Mouse (Mus musculus) spleen, adult 2 months (tissue): ENCODE data around the gene Zbtb48. TPM values are rescaled to one million over a fixed set of nuclear protein-coding genes. Genes with fewer than 3 reads are reported as not detected.

Experiments
- DNase-seq, 2 experiments: peaks; one replicate each; pipeline versions ENCODE4 v3.0.0 to v3.0.0-alpha.2; 2012 to 2021; ENCODE audit warnings: low spot score in 2 of 2, low read depth in 1 of 2
- H3K27ac ChIP-seq: fragments of 200-500 bp; 2 replicates; pipeline ENCODE4 v1.5.1; 2012; ENCODE audit warnings: low read length, inconsistent platforms; ENCODE audit not compliant: insufficient read depth
- H3K27me3 ChIP-seq: fragments of 200-500 bp; 2 replicates; pipeline ENCODE4 v1.6.1; 2012; ENCODE audit warnings: mild to moderate bottlenecking, moderate library complexity, low read length, inconsistent platforms; ENCODE audit not compliant: control insufficient read depth, insufficient read depth
- H3K36me3 ChIP-seq: fragments of 200-500 bp; 2 replicates; pipeline ENCODE4 v1.6.1; 2012; ENCODE audit warnings: mild to moderate bottlenecking, low read length, inconsistent platforms; ENCODE audit not compliant: control insufficient read depth, insufficient read depth
- H3K4me1 ChIP-seq: fragments of 200-500 bp; 2 replicates; pipeline ENCODE4 v1.6.1; 2011; ENCODE audit warnings: inconsistent platforms; ENCODE audit not compliant: control insufficient read depth, insufficient read depth, insufficient read length
- H3K4me3 ChIP-seq: fragments of 200-500 bp; 2 replicates; pipeline ENCODE4 v1.5.1; 2011; ENCODE audit warnings: mild to moderate bottlenecking, inconsistent platforms; ENCODE audit not compliant: insufficient read depth, insufficient read length; ENCODE audit errors: extremely low read depth
- CTCF ChIP-seq: fragments of 200-500 bp; IDR thresholded peaks from 2 replicates; pipeline ENCODE4 v1.5.1; 2011; ENCODE audit warnings: mild to moderate bottlenecking, inconsistent platforms; ENCODE audit not compliant: insufficient read depth, insufficient read length, insufficient replicate concordance; ENCODE audit errors: extremely low read depth
- POLR2A ChIP-seq: fragments of 200-500 bp; IDR thresholded peaks from 2 replicates; pipeline ENCODE4 v1.6.1; 2011; ENCODE audit warnings: low read depth, low read length, inconsistent platforms
- WGBS: fragments of 180-500 bp; shearing (Covaris S2); methylation state at CpG from one replicate; pipeline ENCODE4 v1.1.7; 2018; 5-methylcytosine and 5-hydroxymethylcytosine counted together
- polyA plus RNA-seq: library from polyadenylated mRNA; depleted of rRNA; stranded (reverse); fragments of >200 nt; gene quantifications from 2 replicates; pipeline ENCODE4 v1.2.3, GENCODE M21; 2012

The Zbtb48 gene
- polyA plus RNA-seq, 1 experiment: 21.3 TPM

DNA sequence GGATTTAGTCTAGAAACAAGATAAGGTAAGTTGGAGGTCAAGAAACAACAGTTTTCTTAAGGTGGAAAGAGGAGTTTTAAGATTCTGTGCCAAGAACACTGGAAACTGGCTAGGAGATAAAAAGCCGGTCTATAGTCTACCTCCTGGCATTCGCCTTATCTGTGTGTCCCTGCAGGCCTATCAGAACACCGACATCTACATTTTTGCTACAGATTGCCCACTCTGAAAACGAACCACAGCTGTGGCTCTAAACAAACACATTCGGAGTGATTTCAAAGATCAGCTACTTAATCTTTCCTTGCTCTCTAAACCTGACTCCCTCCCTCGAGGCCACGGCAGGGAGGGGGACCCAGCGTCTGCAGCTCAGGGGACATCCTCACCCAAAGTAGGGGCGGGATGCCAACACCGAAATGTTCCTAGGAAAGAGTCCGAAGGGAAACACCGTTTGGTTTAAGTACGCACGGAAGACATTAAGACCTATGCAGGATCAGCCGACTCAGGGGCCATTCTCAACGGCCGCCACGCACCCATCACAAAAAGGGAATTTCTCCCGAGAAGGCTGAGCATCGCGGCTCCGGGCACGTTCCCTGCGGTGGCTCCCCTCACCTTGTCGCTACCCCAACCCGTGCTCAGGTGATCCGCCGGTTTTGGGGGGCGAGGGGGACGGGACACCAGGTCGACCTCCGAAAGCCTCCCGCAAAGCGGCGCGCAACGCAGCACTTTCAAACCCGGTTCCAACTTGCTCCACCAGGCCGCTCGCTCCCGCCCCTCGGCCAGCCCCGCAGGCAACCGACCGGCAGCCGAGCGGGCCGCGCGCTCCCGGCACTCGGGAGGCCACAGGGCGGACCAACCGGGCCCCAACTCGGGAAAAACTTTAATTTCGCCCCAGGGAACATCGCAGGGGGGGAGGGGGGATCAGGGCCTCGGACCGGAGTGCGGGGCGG lies 33.0 kb downstream of the Zbtb48 start:
- no peaks in the 10 kb centered on the region; the same call in 1 of the 2 replicates for H3K4me1 ChIP-seq
- 8% methylated on average over 61 of the region's 61 CpGs for WGBS
- H3K27ac ChIP-seq: no peak overlapping the region
- peak overlapping the region; percentile 88 for H3K4me3 ChIP-seq
- DNase-seq: no peak
- H3K27me3 ChIP-seq: peaks cover 11% of the 10 kb centered on the region
- no peak for TF ChIP-seq POLR2A
- TF ChIP-seq CTCF: no peak
- H3K36me3 ChIP-seq: 0 out of 2 replicates have a peak, but pooled peaks cover 6% of the 10 kb centered on the region

DNA sequence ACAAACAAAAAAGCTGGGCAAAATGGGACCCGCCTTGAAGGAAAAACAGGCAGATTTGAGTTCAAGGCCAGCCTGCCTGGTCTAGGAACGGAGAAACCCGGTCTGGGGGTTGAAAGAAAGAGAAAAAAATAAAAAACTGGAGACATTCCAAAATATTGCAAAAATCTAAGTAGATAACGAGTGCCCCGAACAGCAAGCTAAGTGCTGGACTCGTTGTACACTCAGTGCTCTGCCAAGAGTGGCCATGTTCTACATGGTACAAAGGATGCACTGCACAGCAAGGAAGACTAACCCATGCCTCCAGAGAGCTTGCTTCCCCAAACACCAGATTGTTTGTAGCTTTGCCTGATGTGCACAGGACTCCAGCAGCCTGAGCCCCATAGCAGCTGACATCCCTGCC lies 34.4 kb downstream of the Zbtb48 start:
- 85% methylated on average over 6 of the region's 6 CpGs for WGBS
- H3K27ac ChIP-seq: no peak overlapping the region
- 0 out of 2 replicates have a peak, but pooled peaks cover 6% of the 10 kb centered on the region for H3K36me3 ChIP-seq
- no peak for DNase-seq
- peaks cover 11% of the 10 kb centered on the region for H3K27me3 ChIP-seq
- H3K4me1 ChIP-seq: peaks cover 2% of the 10 kb centered on the region; the same call in 1 of the 2 replicates
- H3K4me3 ChIP-seq: no peak overlapping the region
- TF ChIP-seq POLR2A (no peak), CTCF (no peak)

DNA sequence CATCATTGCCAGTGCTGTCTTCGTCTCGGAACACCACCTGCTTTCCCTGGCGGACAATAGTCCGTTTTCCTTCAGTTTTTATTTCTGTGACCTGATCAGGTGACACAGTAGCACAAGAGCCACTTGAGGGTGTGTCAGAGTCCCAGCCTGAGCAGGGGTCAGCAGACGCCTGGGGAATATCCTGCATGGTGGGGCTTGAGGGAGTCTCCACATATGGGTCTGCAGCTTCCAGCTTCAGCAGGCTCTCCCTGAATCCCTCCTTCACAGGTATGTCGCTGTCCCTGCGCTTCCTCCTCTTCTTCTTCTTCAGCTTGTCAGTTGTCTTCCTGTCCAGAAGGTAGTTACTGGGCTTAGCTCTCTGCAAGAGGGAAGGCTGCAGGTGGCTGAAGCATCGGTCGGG lies 35.4 kb downstream of the Zbtb48 start:
- 0 out of 2 replicates have a peak, but pooled peaks cover 6% of the 10 kb centered on the region for H3K36me3 ChIP-seq
- DNase-seq: no peak
- no peak for TF ChIP-seq POLR2A
- no peak for TF ChIP-seq CTCF
- WGBS: 96% methylated on average over 9 of the region's 9 CpGs
- H3K27ac ChIP-seq: no peak overlapping the region
- H3K27me3 ChIP-seq: peaks cover 11% of the 10 kb centered on the region
- peaks cover 5% of the 10 kb centered on the region; the same call in 1 of the 2 replicates for H3K4me1 ChIP-seq
- no peak overlapping the region for H3K4me3 ChIP-seq

DNA sequence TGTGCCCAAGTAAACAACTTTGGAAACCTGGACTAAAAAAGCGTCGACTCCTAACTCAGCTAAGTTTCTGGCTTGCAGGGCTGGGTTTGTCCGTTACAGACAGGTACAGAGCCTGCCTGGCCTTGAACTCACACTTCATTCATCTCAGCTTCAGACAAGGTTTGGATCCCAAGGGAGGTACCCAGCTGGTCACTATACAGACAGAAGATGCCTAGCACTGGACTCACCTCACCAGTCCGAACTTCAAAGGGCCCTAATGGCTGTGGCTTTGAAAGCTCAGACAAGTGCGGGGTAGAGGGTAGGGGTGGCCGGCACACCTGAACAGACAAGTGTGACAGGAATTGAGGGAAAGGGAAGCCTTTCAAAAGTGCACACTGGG lies 38.4 kb downstream of the Zbtb48 start:
- no peak for DNase-seq
- Histone ChIP-seq H3K27me3 (no peaks in the 10 kb centered on the region), H3K4me3 (peak overlapping the region; percentile 97; the same call in 1 of the 2 replicates), H3K36me3 (peaks cover 9% of the 10 kb centered on the region; the same call in 1 of the 2 replicates), H3K4me1 (peaks cover 8% of the 10 kb centered on the region; the same call in 1 of the 2 replicates), H3K27ac (no peak overlapping the region)
- WGBS: 54% methylated on average over 6 of the region's 6 CpGs
- no peak for TF ChIP-seq CTCF
- TF ChIP-seq POLR2A: no peak; the same call in 1 of the 2 replicates

DNA sequence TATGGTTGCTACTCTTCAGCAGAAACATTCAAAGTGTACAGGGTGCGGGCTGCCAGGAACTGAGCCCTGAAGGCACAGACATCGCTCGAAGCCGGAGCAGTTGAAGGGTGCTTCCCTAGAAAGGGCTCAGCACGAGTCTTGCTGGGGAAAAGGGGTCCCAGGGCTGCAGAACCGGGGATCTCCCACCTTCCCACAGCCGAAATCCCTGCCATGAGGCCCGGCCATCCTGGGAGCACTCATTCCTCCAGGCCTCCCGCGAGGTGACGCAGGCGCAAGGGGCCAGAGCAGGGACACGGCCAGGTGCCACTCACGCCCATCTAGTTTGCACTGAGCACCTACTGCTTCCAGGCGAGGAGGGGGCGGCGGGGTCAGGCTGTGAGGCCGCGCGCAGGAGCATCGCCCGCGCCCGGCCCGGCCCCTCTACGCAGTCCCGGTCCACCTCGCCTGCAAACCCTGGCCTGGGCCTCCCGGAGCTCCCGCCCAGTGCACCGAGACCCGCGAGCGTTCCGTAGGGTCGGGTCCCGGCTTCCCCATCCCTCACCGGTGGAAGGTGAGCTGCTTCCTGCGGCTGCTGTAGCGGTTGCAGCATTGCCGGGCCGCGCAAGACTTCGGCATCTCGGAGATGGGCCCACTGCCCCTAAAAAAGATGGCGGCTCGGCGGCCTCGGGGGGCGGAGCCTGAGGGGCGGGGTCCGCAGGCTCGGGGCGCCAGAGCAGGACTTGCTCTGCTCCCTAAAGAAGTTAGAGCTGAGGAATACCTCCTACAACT lies 38.9 kb downstream of the Zbtb48 start, which contains the start of gene Thap3:
Gene Thap3, minus strand, starts transcription at position 656 of the 768 bp plus-strand sequence.
- Histone ChIP-seq H3K27ac (peak within 1 kb of the TSS; percentile 72), H3K27me3 (no peaks in the 10 kb centered on the region), H3K36me3 (peaks cover 10% of the 10 kb centered on the region; the same call in 1 of the 2 replicates), H3K4me1 (peaks cover 8% of the 10 kb centered on the region; the same call in 1 of the 2 replicates), H3K4me3 (peak within 1 kb of the TSS; percentile 97)
- under 1% methylated on average over 54 of the region's 54 CpGs for WGBS
- DNase-seq: peak in 1 of 2 experiments; percentile 82
- TF ChIP-seq CTCF (no peak), POLR2A (peak; percentile 9)

DNA sequence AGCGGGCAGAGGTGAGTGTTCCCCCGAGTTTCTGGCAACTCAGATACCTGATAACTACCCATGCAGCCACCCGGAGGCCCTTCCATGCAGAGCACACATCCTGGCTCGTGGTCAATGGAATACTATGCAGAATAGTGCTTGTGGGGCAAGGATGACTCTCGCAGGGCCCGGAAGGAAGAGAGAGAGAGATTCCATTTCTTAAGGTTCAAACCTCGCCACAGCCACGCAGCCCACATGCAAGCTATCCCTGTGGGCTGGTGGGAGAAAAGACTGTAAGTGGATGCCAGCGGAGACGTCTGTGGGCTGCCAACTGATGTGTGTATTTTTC lies 39.5 kb downstream of the Zbtb48 start:
- DNase-seq: no peak
- Histone ChIP-seq H3K27ac (0 out of 2 replicates have a peak overlapping the region, but pooled peaks have one; percentile 72), H3K4me1 (peaks cover 8% of the 10 kb centered on the region; the same call in 1 of the 2 replicates), H3K36me3 (peaks cover 12% of the 10 kb centered on the region), H3K4me3 (peak overlapping the region; percentile 97; the same call in 1 of the 2 replicates), H3K27me3 (no peaks in the 10 kb centered on the region)
- TF ChIP-seq CTCF (no peak), POLR2A (no peak)
- 22% methylated on average over 10 of the region's 10 CpGs for WGBS
